Mouse (Mus musculus) midbrain, embryonic 16.5 days (tissue): ENCODE data around the gene Zfp979. TPM values are rescaled to one million over a fixed set of nuclear protein-coding genes. Genes with fewer than 3 reads are reported as not detected.
"Not testable (repeated sequence)": the region's sequence is repeated elsewhere in the genome, so short reads cannot be mapped to it uniquely, and the experiment has no call there.

Experiments used
- ATAC-seq: fragments of 200-750 bp; cut with Nextera tagmentation; 2 replicates; pipeline ENCODE4 v1.8.0; 2017; ENCODE audit warnings: moderate TSS enrichment
- H3K27ac ChIP-seq: fragments of 300-500 bp; sonication (generic); 2 replicates; pipeline ENCODE4 v1.5.1; 2014; ENCODE audit warnings: mild to moderate bottlenecking, low read length, mixed read lengths
- H3K27me3 ChIP-seq: fragments of 300-500 bp; sonication (generic); 2 replicates; pipeline ENCODE4 v1.6.1; 2014; ENCODE audit warnings: low read depth, low read length, mixed read lengths; ENCODE audit not compliant: control insufficient read depth, insufficient read depth
- H3K36me3 ChIP-seq: fragments of 300-500 bp; sonication (generic); 2 replicates; pipeline ENCODE4 v1.6.1; 2014; ENCODE audit warnings: mild to moderate bottlenecking, low read length, moderate library complexity, mixed read lengths; ENCODE audit not compliant: control insufficient read depth, insufficient read depth
- H3K4me1 ChIP-seq: fragments of 300-500 bp; sonication (generic); 2 replicates; pipeline ENCODE4 v1.6.1; 2014; ENCODE audit warnings: mild to moderate bottlenecking, low read length, mixed read lengths; ENCODE audit not compliant: control insufficient read depth, insufficient read depth
- H3K4me2 ChIP-seq: fragments of 300-500 bp; sonication (generic); 2 replicates; pipeline ENCODE4 v1.6.1; 2014; ENCODE audit warnings: mild to moderate bottlenecking, low read length, mixed read lengths
- H3K4me3 ChIP-seq: fragments of 300-500 bp; sonication (generic); 2 replicates; pipeline ENCODE4 v1.5.1; 2014; ENCODE audit warnings: low read depth, mild to moderate bottlenecking, low read length, moderate library complexity, mixed read lengths
- H3K9ac ChIP-seq: fragments of 300-500 bp; sonication (generic); 2 replicates; pipeline ENCODE4 v1.6.1; 2014; ENCODE audit warnings: low read depth, low read length, mixed read lengths
- H3K9me3 ChIP-seq: fragments of 300-500 bp; sonication (generic); replicated peaks from 2 replicates; pipeline ENCODE4 v1.6.1; 2014; ENCODE audit warnings: mild to moderate bottlenecking, low read length, mixed read lengths; ENCODE audit not compliant: control insufficient read depth, poor library complexity, severe bottlenecking
- WGBS: fragments of 180-500 bp; shearing (Covaris S2); extraction: QIAGEN DNeasy Blood & Tissue Kit; methylation state at CpG from one replicate; pipeline ENCODE4 v1.1.7; 2014; 5-methylcytosine and 5-hydroxymethylcytosine counted together
- polyA plus RNA-seq: library from polyadenylated mRNA; unstranded; fragments of >200 nt; fragmentation: Nextera tagmentation; extraction: Ambion mirVana; gene quantifications from 2 replicates; pipeline ENCODE4 v1.2.1, GENCODE M21; 2015

The Zfp979 gene
- polyA plus RNA-seq, 1 experiment from 2014 or later = 2.1 TPM

DNA sequence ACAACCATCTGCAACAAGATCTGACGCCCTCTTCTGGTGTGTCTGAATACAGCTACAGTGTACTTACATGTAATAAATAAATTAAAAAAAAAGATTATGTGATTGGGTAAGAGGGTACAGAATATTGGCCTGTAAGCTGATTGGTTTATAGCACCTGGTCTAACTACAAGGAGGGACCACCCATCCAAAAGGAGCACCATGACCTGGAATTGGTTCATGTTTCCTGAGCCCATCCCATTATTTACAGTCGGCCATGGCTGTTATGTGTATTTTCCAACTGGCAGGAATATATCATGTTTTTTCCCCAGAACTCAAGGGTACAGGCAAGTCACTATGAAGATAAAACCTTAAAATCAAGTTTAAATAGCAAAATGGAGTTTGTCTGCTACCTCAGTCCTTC lies 43.5 kb downstream of the Zfp979 start:
- Histone ChIP-seq H3K4me2 (no peak overlapping the region), H3K36me3 (no peaks in the 10 kb centered on the region), H3K27ac (no peak overlapping the region), H3K4me3 (no peak overlapping the region), H3K27me3 (no peaks in the 10 kb centered on the region), H3K9me3 (peaks cover 14% of the 10 kb centered on the region), H3K9ac (no peak overlapping the region), H3K4me1 (no peaks in the 10 kb centered on the region)
- ATAC-seq = no peak
- 64% methylated on average over 2 of the region's 2 CpGs for WGBS

- H3K4me1 ChIP-seq = no peaks in the 10 kb centered on the region
- no peaks in the 10 kb centered on the region for H3K36me3 ChIP-seq
- no peak overlapping the region for H3K9ac ChIP-seq
- no peak for ATAC-seq
- H3K9me3 ChIP-seq = peaks cover 14% of the 10 kb centered on the region
- no peak overlapping the region for H3K4me3 ChIP-seq
- H3K4me2 ChIP-seq = no peak overlapping the region
- 57% methylated on average over 1 of the region's 1 CpGs for WGBS
- H3K27ac ChIP-seq = no peak overlapping the region
- no peaks in the 10 kb centered on the region for H3K27me3 ChIP-seq
Measured at GRCm38 (mm10) chr4:147597685-147598084, 44.6 kb downstream of the Zfp979 start.

GRCm38 (mm10) chr4:147594630-147595029 lies 47.7 kb downstream of the Zfp979 start:
- H3K4me2 ChIP-seq, H3K9ac ChIP-seq, ATAC-seq, H3K36me3 ChIP-seq, H3K4me3 ChIP-seq, H3K4me1 ChIP-seq, H3K27me3 ChIP-seq, H3K27ac ChIP-seq: not testable (repeated sequence)
- WGBS = 82% methylated on average over 3 of the region's 3 CpGs
- peaks cover 12% of the 10 kb centered on the region for H3K9me3 ChIP-seq

DNA sequence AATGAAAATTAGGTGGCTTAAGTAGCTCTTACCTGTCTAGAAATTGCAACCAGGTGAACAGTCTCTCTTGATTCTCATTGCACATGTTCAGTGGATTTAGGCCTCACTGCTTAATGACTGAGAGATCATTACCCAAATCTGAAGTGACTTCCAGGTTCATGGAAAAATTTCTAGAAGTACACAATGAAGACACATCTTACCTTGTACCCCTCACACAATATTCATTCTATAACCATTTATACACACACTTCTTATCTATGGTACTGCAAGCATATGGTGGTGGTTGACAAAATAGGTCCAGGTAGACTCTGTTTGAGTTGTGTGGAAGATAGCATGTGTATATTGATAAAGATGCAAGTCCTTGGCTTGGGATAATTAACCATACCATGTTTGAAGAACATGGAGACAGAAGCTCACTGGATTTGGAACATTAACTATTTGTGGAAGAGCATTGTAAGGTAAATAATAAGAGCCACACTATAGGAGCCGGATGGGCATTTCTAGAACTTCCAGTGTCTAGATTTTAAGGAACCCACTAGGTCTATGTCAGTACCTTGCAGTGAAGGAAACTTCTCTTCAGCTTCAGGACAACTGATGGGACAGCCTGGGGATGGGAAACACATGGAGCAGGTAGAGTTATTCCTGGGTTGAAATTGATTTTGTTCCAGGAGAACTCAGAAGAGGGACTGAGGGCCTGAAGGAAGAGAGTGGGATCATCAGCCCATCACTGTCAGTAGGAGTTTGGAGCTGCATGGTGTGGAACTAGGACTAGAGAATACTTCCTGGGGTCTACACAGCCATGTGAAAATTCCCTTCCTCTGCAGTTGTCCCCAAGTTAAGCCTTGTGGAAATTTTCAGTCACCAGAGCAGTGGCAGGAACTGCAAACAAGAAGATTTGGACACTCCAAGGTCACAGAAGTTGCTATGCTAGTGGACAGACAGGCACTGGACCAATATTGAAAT lies 55.5 kb downstream of the Zfp979 start:
- Histone ChIP-seq H3K9me3 (peaks cover 11% of the 10 kb centered on the region), H3K4me2 (no peak overlapping the region), H3K27ac (no peak overlapping the region), H3K9ac (no peak overlapping the region), H3K36me3 (no peaks in the 10 kb centered on the region), H3K4me1 (no peaks in the 10 kb centered on the region), H3K27me3 (no peaks in the 10 kb centered on the region), H3K4me3 (no peak overlapping the region)
- WGBS = 51% methylated on average over 1 of the region's 1 CpGs
- ATAC-seq = no peak

GRCm38 (mm10) chr4:147579371-147579770 lies 62.9 kb downstream of the Zfp979 start:
- H3K36me3 ChIP-seq, H3K9me3 ChIP-seq, H3K9ac ChIP-seq, H3K27ac ChIP-seq, ATAC-seq, H3K4me1 ChIP-seq, H3K4me2 ChIP-seq, H3K4me3 ChIP-seq, H3K27me3 ChIP-seq: not testable (repeated sequence)
- WGBS = 92% methylated on average over 4 of the region's 4 CpGs

DNA sequence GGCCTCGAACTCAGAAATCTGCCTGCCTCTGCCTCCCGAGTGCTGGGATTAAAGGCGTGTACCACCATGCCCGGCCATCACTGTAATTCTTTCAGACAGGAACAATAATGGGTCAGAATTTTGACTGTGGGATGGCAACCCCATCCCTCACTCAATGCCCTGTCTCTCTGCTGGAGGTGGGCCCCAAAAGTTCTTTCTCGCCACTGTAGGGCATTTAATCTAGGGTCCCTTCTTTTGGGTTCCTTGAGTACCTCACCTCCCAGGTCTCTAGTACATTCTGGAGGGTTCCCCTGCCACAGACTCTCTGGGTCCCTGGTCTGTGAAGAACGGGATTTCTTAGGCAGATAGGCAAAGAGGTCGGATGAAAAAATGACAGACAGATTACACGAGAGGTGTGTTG lies 71.2 kb downstream of the Zfp979 start:
- not testable (repeated sequence) for H3K4me2 ChIP-seq, H3K27ac ChIP-seq, H3K4me1 ChIP-seq, ATAC-seq, H3K4me3 ChIP-seq, H3K9ac ChIP-seq, H3K27me3 ChIP-seq, H3K36me3 ChIP-seq
- 87% methylated on average over 8 of the region's 8 CpGs for WGBS
- H3K9me3 ChIP-seq = peaks cover 14% of the 10 kb centered on the region

DNA sequence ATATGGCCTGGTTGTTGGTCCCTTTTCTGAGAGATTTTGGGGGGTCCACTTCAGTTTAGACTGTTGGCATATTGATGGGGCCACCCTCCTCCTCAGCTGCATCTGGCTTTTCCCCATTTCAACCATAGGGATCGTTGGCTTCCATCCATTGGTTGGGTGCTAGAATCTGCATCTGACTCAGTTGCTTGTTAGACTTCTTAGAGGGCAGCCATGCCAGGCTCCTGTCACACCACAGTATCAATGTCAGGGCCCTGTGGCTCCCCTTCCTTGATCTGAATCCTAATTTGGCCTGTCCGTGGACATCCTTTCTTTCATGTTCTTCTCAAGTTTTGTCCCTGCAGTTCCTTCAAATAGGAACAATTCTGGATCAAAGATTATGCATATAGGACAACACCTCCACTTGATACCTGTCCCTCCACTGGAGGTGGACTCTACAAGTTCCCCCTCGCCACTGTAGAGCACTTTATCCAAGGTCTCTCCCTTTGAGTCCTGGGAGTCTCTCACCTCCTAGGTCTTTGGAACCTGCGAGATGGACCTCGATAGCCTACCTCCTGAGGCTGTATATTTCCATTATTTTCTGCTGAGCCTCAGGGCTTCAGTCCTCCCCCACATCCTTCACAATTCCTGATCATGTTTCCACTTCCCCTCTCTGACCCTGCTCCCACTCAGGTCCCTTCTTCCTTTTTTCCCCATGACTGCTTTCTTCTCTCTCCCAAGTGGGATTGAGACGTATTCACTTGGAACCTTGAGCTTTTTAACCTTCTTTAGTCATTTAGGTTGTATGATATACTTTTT lies 76.7 kb downstream of the Zfp979 start:
- ATAC-seq = no peak
- 73% methylated on average over 6 of the region's 6 CpGs for WGBS
- no peak overlapping the region for H3K4me2 ChIP-seq
- H3K9me3 ChIP-seq = peaks cover 12% of the 10 kb centered on the region
- no peak overlapping the region for H3K27ac ChIP-seq
- no peak overlapping the region for H3K9ac ChIP-seq
- H3K36me3 ChIP-seq = no peaks in the 10 kb centered on the region
- H3K27me3 ChIP-seq = no peaks in the 10 kb centered on the region
- no peaks in the 10 kb centered on the region for H3K4me1 ChIP-seq
- no peak overlapping the region for H3K4me3 ChIP-seq
